Mouse (Mus musculus): Measurements from ENCODE around the gene Olfr868. TPM values are rescaled to one million over a fixed set of nuclear protein-coding genes. Genes with fewer than 3 reads are reported as not detected.

The Olfr868 gene
- polyA plus RNA-seq (2016; fragmentation: Nextera tagmentation; extraction: Ambion mirVana), result not detected in 2 replicates

DNA sequence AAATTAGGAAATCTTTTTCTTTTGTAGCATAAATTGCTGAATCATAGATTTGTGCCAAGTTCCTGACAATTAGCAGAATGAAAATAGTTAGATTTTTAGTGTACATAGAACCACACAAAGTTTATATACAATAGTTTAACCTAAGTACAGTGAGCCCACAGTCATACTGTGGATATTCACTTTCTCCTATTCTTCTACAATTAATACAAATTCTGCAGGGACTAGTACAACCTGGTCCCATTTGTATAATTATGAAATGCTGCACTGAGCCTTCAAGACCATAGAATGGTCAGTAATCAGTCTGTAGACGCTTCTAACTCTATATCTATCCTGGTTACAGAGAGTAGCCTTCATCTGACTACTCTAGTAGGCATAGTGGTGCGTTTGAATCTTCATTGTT lies at the start of gene Olfr868:
Gene Olfr868 (plus strand): TSS at position 301 of the 400 bp plus-strand sequence.
- ATAC-seq (ENCODE audit: low FRiP score, low read depth), result no peak
- Histone ChIP-seq H3K4me1 (no peaks in the 10 kb centered on the region), H3K9me3 (peaks cover 8% of the 10 kb centered on the region; the same call in 1 of the 2 replicates), H3K9ac (no peak within 1 kb of the TSS), H3K27me3 (replicated peaks) (no peaks in the 10 kb centered on the region), H3K4me2 (replicated peaks) (no peak within 1 kb of the TSS), H3K27ac (no peak within 1 kb of the TSS), H3K36me3 (no peaks in the 10 kb centered on the region), H3K4me3 (no peak within 1 kb of the TSS)
- WGBS, result 50% methylated on average over 2 of the region's 2 CpGs

DNA sequence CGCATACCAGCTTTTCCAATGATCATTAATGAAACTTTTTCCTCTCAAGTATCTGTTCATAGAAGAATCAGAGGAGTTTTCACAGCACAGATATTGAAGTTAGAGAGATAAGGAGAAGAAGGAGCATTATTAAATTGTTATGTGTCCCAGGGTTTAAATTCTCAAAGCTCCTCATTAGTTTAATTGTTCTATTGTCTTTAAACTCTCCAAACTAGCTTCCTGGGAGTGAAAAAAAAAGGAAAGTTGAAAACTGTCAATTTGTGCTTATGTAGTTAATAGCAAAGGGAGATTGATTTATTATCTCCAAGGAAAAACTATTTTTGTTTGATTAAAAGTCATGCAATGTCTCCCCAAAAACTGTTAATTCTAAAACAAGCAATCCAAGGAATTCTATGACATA lies 41.0 kb upstream of the Olfr868 start, which contains the start of gene Olfr867:
Gene Olfr867 (minus strand): TSS at position 101 of the 400 bp plus-strand sequence.
- WGBS, result 82% methylated on average over 1 of the region's 1 CpGs
- ATAC-seq (ENCODE audit: low FRiP score, low read depth), result no peak

DNA sequence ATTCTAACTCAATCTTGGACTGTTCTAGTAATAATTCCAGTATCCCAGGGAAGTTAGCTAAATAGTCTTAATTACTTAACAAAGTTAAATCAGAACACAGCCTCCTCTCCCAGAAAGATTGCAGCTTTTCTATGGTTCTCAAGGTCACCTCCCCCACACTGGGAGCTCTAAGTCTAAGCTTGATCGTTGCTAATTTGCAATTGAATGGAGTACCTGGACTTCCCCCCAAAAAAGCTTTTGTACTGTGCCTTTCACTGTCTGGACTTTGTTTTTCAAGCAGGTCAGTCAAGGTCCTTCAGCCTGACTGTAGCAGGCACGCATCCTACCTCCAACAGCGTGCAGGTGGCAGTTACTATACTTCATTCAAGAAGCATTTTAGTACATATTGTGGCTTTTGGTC lies 28.2 kb upstream of the Olfr868 start:
- H3K27ac ChIP-seq, result no peak overlapping the region
- no peaks in the 10 kb centered on the region for H3K4me1 ChIP-seq
- H3K9me3 ChIP-seq, result peaks cover 23% of the 10 kb centered on the region
- H3K9ac ChIP-seq, result no peak overlapping the region
- H3K4me2 ChIP-seq (replicated peaks), result no peak overlapping the region
- WGBS, result 77% methylated on average over 3 of the region's 3 CpGs
- no peaks in the 10 kb centered on the region for H3K36me3 ChIP-seq
- H3K4me3 ChIP-seq, result no peak overlapping the region
- ATAC-seq (ENCODE audit: low FRiP score, low read depth), result no peak
- no peaks in the 10 kb centered on the region for H3K27me3 ChIP-seq (replicated peaks)

More for the DNA sequence above, 41.0 kb upstream of the Olfr868 start, which contains the start of gene Olfr867:
- H3K27ac ChIP-seq, result no peak within 1 kb of the TSS
- peaks cover 10% of the 10 kb centered on the region for H3K9me3 ChIP-seq
- no peak within 1 kb of the TSS for H3K4me3 ChIP-seq
- H3K4me2 ChIP-seq (replicated peaks), result no peak within 1 kb of the TSS
- no peaks in the 10 kb centered on the region for H3K27me3 ChIP-seq (replicated peaks)
- H3K36me3 ChIP-seq, result no peaks in the 10 kb centered on the region
- H3K9ac ChIP-seq, result no peak within 1 kb of the TSS
- no peaks in the 10 kb centered on the region for H3K4me1 ChIP-seq

DNA sequence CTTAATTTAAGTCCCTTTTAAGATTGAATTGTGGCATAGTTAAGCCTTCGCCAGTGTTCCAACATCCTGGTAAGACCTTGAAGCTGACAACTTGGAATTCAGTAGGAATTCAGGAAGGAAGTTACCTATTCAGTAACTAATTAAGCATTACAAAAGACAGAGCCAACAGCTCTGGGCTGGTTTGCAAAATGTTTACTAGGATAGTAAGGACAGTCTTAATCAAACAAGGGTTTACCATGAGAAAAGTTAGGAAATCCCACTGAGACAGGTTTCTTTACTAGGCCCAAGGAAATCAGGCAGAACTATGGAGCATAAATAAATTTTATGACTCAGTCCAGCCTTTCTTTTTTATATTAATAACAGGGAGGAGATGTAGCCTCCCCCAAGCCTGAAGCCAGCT lies 27.1 kb upstream of the Olfr868 start:
- WGBS, result 98% methylated on average over 1 of the region's 1 CpGs
- no peak overlapping the region for H3K4me2 ChIP-seq (replicated peaks)
- ATAC-seq (ENCODE audit: low FRiP score, low read depth), result no peak
- H3K27ac ChIP-seq, result no peak overlapping the region
- H3K4me1 ChIP-seq, result no peaks in the 10 kb centered on the region
- no peaks in the 10 kb centered on the region for H3K36me3 ChIP-seq
- no peak overlapping the region for H3K4me3 ChIP-seq
- no peak overlapping the region for H3K9ac ChIP-seq
- H3K27me3 ChIP-seq (replicated peaks), result no peaks in the 10 kb centered on the region
- peaks cover 28% of the 10 kb centered on the region for H3K9me3 ChIP-seq

DNA sequence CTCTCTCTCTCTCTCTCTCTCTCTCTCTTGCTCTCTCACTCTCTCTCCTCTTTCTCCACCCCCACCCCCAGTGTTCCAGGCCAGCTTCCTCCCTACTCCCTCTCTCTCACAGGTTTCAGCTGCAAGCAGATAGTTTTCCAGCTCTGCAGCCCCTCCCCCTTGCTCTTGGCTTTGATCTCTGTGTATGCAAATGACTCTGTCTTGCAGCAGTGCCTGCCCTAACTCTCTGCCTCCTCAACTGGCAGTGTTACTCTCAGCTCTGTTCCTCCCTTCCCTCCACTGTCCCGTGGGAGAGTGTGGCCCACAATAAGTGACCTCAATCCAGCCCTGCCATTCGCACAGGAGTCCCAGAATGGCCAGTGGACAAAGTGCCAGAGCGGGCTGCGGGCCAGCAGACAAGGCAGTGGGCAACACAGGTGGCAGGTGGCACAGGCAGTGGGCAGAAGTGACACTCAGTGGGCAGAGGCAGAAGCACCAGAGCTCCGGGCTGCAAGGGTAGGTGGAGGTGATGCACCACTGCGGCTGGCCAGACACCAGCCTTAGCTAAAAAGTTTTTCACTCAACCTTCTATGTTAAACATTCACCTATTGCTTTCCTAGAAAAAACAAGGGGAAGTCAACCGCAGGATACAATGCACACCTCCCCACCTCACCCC lies 24.8 kb upstream of the Olfr868 start:
- Histone ChIP-seq H3K4me1 (no peaks in the 10 kb centered on the region), H3K9ac (no peak overlapping the region), H3K4me2 (replicated peaks) (no peak overlapping the region), H3K36me3 (no peaks in the 10 kb centered on the region), H3K4me3 (no peak overlapping the region), H3K9me3 (peaks cover 36% of the 10 kb centered on the region), H3K27ac (no peak overlapping the region), H3K27me3 (replicated peaks) (no peaks in the 10 kb centered on the region)
- WGBS, result 66% methylated on average over 7 of the region's 7 CpGs
- no peak for ATAC-seq (ENCODE audit: low FRiP score, low read depth)

DNA sequence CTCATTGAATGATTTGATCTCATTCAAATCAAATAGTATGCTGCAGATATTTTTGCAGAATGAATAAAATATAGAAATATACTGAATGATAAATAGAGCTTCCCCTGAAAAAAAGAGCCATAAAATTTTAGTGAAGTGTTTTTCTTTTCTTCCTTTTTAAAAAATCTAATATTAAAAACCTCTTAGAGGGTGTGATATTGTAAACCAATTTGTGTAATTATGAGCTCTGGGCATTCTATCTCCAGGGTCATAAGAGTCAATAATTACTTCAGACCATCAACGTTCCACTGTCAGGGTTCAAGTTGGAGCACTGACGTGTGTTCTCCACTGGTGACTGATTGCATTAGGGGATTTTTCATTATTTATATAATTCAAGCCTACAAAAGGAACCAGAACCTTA lies 30.3 kb downstream of the Olfr868 start, which contains the start of gene Olfr869:
Gene Olfr869 (plus strand): TSS at position 301 of the 400 bp plus-strand sequence.
- H3K27ac ChIP-seq, result no peak within 1 kb of the TSS
- no peak within 1 kb of the TSS for H3K4me3 ChIP-seq
- WGBS, result 84% methylated on average over 2 of the region's 2 CpGs
- ATAC-seq (ENCODE audit: low FRiP score, low read depth), result no peak
- no peaks in the 10 kb centered on the region for H3K4me1 ChIP-seq
- H3K27me3 ChIP-seq (replicated peaks), result no peaks in the 10 kb centered on the region
- no peaks in the 10 kb centered on the region for H3K36me3 ChIP-seq
- no peak within 1 kb of the TSS for H3K4me2 ChIP-seq (replicated peaks)
- no peak within 1 kb of the TSS for H3K9ac ChIP-seq
- H3K9me3 ChIP-seq, result no peaks in the 10 kb centered on the region

DNA sequence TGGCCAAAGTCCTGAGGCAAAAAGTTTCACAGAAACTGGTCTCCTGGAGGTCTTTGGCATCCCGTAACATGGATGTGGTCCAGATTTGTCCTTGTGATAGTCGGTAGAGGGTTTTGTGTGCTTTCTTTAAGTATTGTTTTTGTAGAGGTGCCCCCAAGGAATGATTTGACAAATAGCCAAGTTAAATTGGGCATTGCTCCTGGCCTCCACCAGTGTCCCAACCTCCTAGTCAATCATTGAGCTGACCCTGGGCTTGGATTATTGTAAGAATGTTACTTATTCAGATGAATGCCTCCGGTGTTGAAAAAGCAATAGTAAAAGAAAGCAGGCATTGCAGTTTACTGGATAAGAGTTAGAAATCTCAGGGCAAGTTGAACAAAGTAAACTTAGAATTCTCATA lies 51.3 kb downstream of the Olfr868 start:
- H3K4me1 ChIP-seq, result no peaks in the 10 kb centered on the region
- ATAC-seq (ENCODE audit: low FRiP score, low read depth), result no peak
- H3K27me3 ChIP-seq (replicated peaks), result no peaks in the 10 kb centered on the region
- 90% methylated on average over 3 of the region's 3 CpGs for WGBS
- no peak overlapping the region for H3K4me2 ChIP-seq (replicated peaks)
- H3K36me3 ChIP-seq, result no peaks in the 10 kb centered on the region
- H3K9ac ChIP-seq, result no peak overlapping the region
- no peak overlapping the region for H3K4me3 ChIP-seq
- no peak overlapping the region for H3K27ac ChIP-seq
- H3K9me3 ChIP-seq, result peaks cover 37% of the 10 kb centered on the region; the same call in 1 of the 2 replicates

Other genes with a start within 250 kb of the Olfr868 start
- not detected in 2 replicates for gene Olfr860, start 248.9 kb upstream of the Olfr868 start, polyA plus RNA-seq (2016; fragmentation: Nextera tagmentation; extraction: Ambion mirVana)
- not detected in 2 replicates for gene Olfr862, start 210.6 kb upstream of the Olfr868 start, polyA plus RNA-seq (2016; fragmentation: Nextera tagmentation; extraction: Ambion mirVana)
- gene Olfr77, start 181.8 kb upstream of the Olfr868 start, polyA plus RNA-seq (2016; fragmentation: Nextera tagmentation; extraction: Ambion mirVana), result 0.16 and 0.27 TPM in 2 replicates
- not detected in 2 replicates for gene Olfr866, start 70.6 kb upstream of the Olfr868 start, polyA plus RNA-seq (2016; fragmentation: Nextera tagmentation; extraction: Ambion mirVana)
- gene Olfr867, start 41.1 kb upstream of the Olfr868 start, polyA plus RNA-seq (2016; fragmentation: Nextera tagmentation; extraction: Ambion mirVana), result not detected in 2 replicates
- gene Olfr869, start 30.4 kb downstream of the Olfr868 start, polyA plus RNA-seq (2016; fragmentation: Nextera tagmentation; extraction: Ambion mirVana), result not detected in 2 replicates
- not detected in 2 replicates for gene Olfr870, start 75.4 kb downstream of the Olfr868 start, polyA plus RNA-seq (2016; fragmentation: Nextera tagmentation; extraction: Ambion mirVana)
- gene Olfr871, start 113.6 kb downstream of the Olfr868 start, polyA plus RNA-seq (2016; fragmentation: Nextera tagmentation; extraction: Ambion mirVana), result not detected in 2 replicates
- gene Olfr872, start 138.5 kb downstream of the Olfr868 start, polyA plus RNA-seq (2016; fragmentation: Nextera tagmentation; extraction: Ambion mirVana), result not detected in 2 replicates
- gene Olfr39, start 183.7 kb downstream of the Olfr868 start, polyA plus RNA-seq (2016; fragmentation: Nextera tagmentation; extraction: Ambion mirVana), result not detected in 2 replicates
- not detected in 2 replicates for gene Olfr873, start 199.9 kb downstream of the Olfr868 start, polyA plus RNA-seq (2016; fragmentation: Nextera tagmentation; extraction: Ambion mirVana)
- gene Olfr18, start 237.5 kb downstream of the Olfr868 start, polyA plus RNA-seq (2016; fragmentation: Nextera tagmentation; extraction: Ambion mirVana), result not detected in 2 replicates

Data from neural tube, embryonic 12.5 days (tissue).